Mouse (Mus musculus) E14TG2a.4 (cell line): Measurements from ENCODE around the gene Slc44a3.

Experiments used
- CTCF ChIP-seq: conservative IDR thresholded peaks from 2 replicates; pipeline ENCODE4 v1.5.1; 2014; ENCODE audit warnings: low read length
- NANOG ChIP-seq: IDR thresholded peaks from 2 replicates; pipeline ENCODE4 v1.6.1; 2014; ENCODE audit warnings: borderline replicate concordance, low read length, mixed read lengths
- POU5F1 ChIP-seq: IDR thresholded peaks from 2 replicates; pipeline ENCODE4 v1.6.1; 2014; ENCODE audit warnings: low read length, borderline replicate concordance

GRCm38 (mm10) chr3:121427520-121427908, 104.7 kb downstream of the Slc44a3 start:
- TF ChIP-seq CTCF (no peak), NANOG (no peak), POU5F1 (no peak)
